Mouse (Mus musculus): ENCODE measurements around the gene Olfr1167.
"Not testable (repeated sequence)": the region's sequence is repeated elsewhere in the genome, so short reads cannot be mapped to it uniquely, and the experiment has no call there.

The Olfr1167 gene

GRCm38 (mm10) chr2:88155093-88155492 lies at the start of gene Olfr1167:
TSS of gene Olfr1167 (minus strand) at chr2:88155193.
- in situ Hi-C loops (cut with MseI, MboI): not testable (repeated sequence)

GRCm38 (mm10) chr2:88181580-88181979 lies 26.6 kb upstream of the Olfr1167 start, which contains the start of gene Olfr1168:
TSS of gene Olfr1168 (plus strand) at chr2:88181880.
- in situ Hi-C loops (cut with MseI, MboI): no loop called here

GRCm38 (mm10) chr2:88128172-88128571 lies 26.8 kb downstream of the Olfr1167 start, which contains the start of gene Olfr1166:
TSS of gene Olfr1166 (minus strand) at chr2:88128272.
- in situ Hi-C loops (cut with MseI, MboI): no loop called here
